Mouse (Mus musculus) kidney, adult 2 months (tissue): ENCODE data around the gene Capn11.

Experiments used
- CTCF ChIP-seq: fragments of 200-500 bp; conservative IDR thresholded peaks from 2 replicates; pipeline ENCODE4 v1.5.1; 2011; ENCODE audit warnings: low read depth, mild to moderate bottlenecking, control low read depth, low read length, moderate library complexity, mixed read lengths; ENCODE audit not compliant: insufficient read depth, insufficient read length
- POLR2A ChIP-seq: fragments of 200-500 bp; IDR thresholded peaks from one replicate; pipeline ENCODE4 v1.6.1; 2011; ENCODE audit warnings: low read depth, low read length, control low read depth

DNA sequence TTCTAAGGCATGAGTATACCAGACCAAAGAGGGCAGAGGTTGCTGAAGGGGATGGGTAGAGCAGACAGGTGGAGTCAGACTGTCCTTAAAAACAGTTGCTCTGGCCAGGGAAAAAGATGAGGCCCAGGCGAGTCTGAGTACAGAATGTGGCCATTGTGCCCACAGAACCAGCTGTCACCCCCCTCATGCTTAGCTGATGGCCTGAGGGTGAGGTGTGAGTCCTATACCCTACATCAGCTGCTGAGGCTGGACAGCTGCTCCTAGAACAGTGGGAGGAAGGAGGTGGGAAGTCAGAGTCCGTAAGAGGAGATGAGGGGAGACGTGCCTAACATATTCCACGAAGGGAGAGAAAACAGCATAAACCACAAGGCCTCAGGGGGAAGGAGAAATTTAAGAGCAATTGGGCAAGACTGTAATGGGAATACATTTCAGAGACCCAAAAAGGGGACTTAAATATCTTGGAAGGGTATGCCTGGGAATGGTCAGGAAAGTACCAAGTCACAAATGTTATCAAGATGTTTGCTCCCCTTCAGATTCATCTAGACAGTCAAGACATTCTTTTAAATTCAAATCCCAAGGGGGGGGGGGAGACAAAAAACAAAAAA is 43.0 kb downstream of the Capn11 start:
- TF ChIP-seq CTCF (no peak), POLR2A (no peak)
